Mouse (Mus musculus) liver, embryonic 16.5 days (tissue): ENCODE results near the gene Hes3. TPM values are rescaled to one million over a fixed set of nuclear protein-coding genes. Genes with fewer than 3 reads are reported as not detected.

ENCODE experiments used
- ATAC-seq: fragments of 200-750 bp; cut with Nextera tagmentation; 2 replicates; pipeline ENCODE4 v1.8.0; 2017; ENCODE audit warnings: low read depth, mild to moderate bottlenecking, moderate number of reproducible peaks, moderate library complexity
- H3K27ac ChIP-seq: fragments of 300-500 bp; sonication (generic); 2 replicates; pipeline ENCODE4 v1.5.1; 2014; ENCODE audit warnings: mild to moderate bottlenecking, low read length
- H3K27me3 ChIP-seq: fragments of 300-500 bp; sonication (generic); 2 replicates; pipeline ENCODE4 v1.6.1; 2014; ENCODE audit warnings: low read depth, low read length, mixed read lengths; ENCODE audit not compliant: control insufficient read depth, insufficient read depth
- H3K36me3 ChIP-seq: fragments of 300-500 bp; sonication (generic); 2 replicates; pipeline ENCODE4 v1.6.1; 2014; ENCODE audit warnings: mild to moderate bottlenecking; ENCODE audit not compliant: control insufficient read depth, insufficient read depth
- H3K4me1 ChIP-seq: fragments of 300-500 bp; sonication (generic); 2 replicates; pipeline ENCODE4 v1.6.1; 2014; ENCODE audit warnings: low read depth, low read length, mixed read lengths; ENCODE audit not compliant: control insufficient read depth
- H3K4me2 ChIP-seq: fragments of 300-500 bp; sonication (generic); 2 replicates; pipeline ENCODE4 v1.6.1; 2014; ENCODE audit warnings: low read depth, low read length, mixed read lengths
- H3K4me3 ChIP-seq: fragments of 300-500 bp; sonication (generic); 2 replicates; pipeline ENCODE4 v1.5.1; 2014; ENCODE audit warnings: low read depth, mild to moderate bottlenecking, low read length
- H3K9ac ChIP-seq: fragments of 300-500 bp; sonication (generic); 2 replicates; pipeline ENCODE4 v1.6.1; 2014; ENCODE audit warnings: low read depth, low read length
- H3K9me3 ChIP-seq: fragments of 300-500 bp; sonication (generic); replicated peaks from 2 replicates; pipeline ENCODE4 v1.6.1; 2016; ENCODE audit warnings: low read length; ENCODE audit not compliant: control insufficient read depth
- WGBS: fragments of 180-500 bp; shearing (Covaris S2); extraction: QIAGEN DNeasy Blood & Tissue Kit; methylation state at CpG from one replicate; pipeline ENCODE4 v1.1.7; 2014; ENCODE audit not compliant: insufficient replicate concordance; 5-methylcytosine and 5-hydroxymethylcytosine counted together
- polyA plus RNA-seq: library from polyadenylated mRNA; unstranded; fragments of >200 nt; fragmentation: Nextera tagmentation; extraction: Ambion mirVana; gene quantifications from 2 replicates; pipeline ENCODE4 v1.2.1, GENCODE M21; 2015

Hes3 gene
- polyA plus RNA-seq, 1 experiment from 2014 or later: not detected

DNA sequence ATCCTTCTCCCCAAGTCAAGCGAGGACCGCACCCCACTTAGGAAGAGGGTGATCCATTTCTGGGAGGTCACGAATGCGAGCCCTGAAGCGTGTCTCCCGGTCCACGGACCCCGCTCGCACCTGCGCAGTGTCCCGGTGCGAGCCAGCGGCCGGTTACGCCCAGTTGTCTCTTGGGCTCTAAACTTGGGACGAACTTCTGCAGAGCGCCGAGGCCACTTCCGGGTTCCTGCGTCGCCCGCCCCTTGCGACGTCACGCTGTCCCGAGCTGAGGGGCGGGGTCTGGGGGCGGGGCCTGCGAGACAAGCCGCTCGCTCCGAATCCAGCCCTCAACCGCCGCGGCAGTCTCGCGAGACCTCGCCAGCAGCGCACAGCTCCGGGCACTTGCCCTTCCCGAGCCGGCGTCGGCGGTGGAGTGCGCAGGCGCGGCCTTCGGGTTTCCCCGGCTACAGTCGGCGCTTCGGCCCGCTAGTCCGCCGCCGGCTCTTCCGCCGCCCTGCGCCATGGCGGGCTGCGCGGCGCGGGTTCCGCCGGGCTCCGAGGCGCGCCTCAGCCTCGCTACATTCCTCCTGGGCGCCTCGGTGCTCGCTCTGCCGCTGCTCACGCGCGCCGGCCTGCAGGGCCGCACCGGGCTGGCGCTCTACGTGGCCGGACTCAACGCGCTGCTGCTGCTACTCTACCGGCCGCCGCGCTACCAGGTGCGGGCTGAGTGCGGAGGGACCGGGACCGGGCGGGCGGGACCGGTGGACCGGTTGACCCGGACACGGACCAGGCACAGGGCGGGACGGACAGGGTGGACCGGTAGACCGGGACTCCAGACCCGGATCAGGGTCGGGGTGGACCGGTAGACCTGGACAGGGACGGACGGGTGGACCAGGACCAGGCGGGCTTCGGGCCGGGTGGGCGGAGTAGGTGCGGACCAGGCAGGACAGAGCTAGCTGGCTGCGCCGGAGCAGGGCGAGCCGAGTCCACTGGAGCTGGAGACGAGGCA lies 5.7 kb upstream of the Hes3 start, which contains the start of gene Icmt:
Icmt (plus strand) TSS at position 354 of the 988 bp plus-strand sequence.
- H3K27me3 ChIP-seq: peaks cover 19% of the 10 kb centered on the region
- H3K4me1 ChIP-seq: peaks cover 22% of the 10 kb centered on the region
- under 1% methylated on average over 119 of the region's 119 CpGs for WGBS
- peaks cover 3% of the 10 kb centered on the region; the same call in 1 of the 2 replicates for H3K36me3 ChIP-seq
- peak within 1 kb of the TSS; percentile 97 for H3K4me2 ChIP-seq
- H3K9me3 ChIP-seq: no peaks in the 10 kb centered on the region
- peak within 1 kb of the TSS; percentile 92 for H3K27ac ChIP-seq
- H3K4me3 ChIP-seq: peak within 1 kb of the TSS; percentile 82
- ATAC-seq: peak; percentile 94
- peak within 1 kb of the TSS; percentile 85 for H3K9ac ChIP-seq

GRCm38 (mm10) chr4:152296371-152296770 lies 4.9 kb upstream of the Hes3 start:
- Histone ChIP-seq H3K27ac (peak overlapping the region; percentile 92), H3K9ac (peak overlapping the region; percentile 80), H3K4me1 (peaks cover 22% of the 10 kb centered on the region), H3K9me3 (no peaks in the 10 kb centered on the region), H3K4me3 (peak overlapping the region; percentile 75), H3K4me2 (peak overlapping the region; percentile 70), H3K36me3 (peaks cover 3% of the 10 kb centered on the region; the same call in 1 of the 2 replicates), H3K27me3 (peaks cover 27% of the 10 kb centered on the region)
- ATAC-seq: no peak
- under 1% methylated on average over 8 of the region's 8 CpGs for WGBS

DNA sequence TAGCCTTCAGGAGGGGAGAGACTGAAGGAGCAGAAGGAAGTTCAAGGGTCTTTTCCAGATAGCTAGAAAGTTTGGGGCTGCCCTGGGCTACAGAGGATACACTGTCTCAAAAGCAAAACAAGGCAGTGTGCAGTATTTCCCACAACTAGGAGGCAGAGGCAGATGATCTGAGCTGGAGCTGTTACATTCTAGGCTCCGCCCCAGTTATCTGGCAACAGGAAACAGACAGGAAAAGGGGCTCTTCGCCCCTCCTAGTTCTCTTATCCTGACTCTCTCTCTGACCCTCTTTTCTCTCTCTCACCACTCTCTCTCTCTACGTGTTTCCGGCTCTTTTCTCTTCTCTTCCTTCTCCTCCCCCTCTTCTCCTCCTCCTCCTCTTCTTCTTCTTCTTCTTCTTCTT lies 4.5 kb upstream of the Hes3 start:
- peak overlapping the region; percentile 70 for H3K4me2 ChIP-seq
- WGBS: 10% methylated on average over 4 of the region's 4 CpGs
- H3K27ac ChIP-seq: peak overlapping the region; percentile 45
- peaks cover 22% of the 10 kb centered on the region for H3K4me1 ChIP-seq
- no peak for ATAC-seq
- H3K27me3 ChIP-seq: peaks cover 32% of the 10 kb centered on the region
- peaks cover 3% of the 10 kb centered on the region; the same call in 1 of the 2 replicates for H3K36me3 ChIP-seq
- no peaks in the 10 kb centered on the region for H3K9me3 ChIP-seq
- H3K4me3 ChIP-seq: peak overlapping the region; percentile 32
- peak overlapping the region; percentile 33 for H3K9ac ChIP-seq

DNA sequence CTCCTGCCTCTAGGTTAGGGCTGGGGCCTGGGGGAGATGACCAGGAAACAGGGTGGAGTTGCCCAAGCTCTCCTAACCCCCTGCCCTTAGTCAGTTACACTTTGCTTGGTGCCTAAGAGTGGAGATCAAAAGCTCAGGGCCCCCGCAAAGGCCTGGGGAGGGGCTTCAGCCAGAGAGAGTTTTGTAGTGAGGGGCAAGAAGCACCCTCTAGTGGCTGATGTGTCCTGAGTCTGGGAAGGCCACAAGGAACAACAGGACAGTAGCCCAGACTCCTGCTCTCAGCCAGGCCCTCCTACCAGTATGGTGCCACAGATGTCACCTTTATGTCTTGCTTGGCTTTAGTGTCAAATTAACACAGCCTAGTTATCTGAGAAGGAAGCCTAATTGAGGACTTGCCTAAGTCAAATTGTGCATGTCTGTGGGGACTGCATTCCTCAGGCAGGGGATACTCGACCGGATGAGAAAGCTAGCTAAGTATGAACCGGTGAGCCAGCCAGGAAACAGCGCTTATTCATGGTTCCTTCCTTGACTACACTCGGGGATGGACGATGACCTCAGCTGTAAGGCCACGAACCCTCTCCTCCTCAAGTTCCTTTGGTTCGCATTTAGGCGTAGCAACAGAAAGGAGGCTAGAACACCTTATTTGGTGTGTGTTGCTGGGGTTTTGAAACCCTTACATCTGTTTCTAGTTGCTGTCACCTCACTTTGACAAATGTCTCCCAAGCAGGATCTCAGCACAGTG lies 2.9 kb upstream of the Hes3 start:
- H3K36me3 ChIP-seq: no peaks in the 10 kb centered on the region
- peaks cover 46% of the 10 kb centered on the region for H3K27me3 ChIP-seq
- no peak overlapping the region for H3K27ac ChIP-seq
- H3K4me1 ChIP-seq: peaks cover 22% of the 10 kb centered on the region
- 30% methylated on average over 10 of the region's 10 CpGs for WGBS
- H3K4me3 ChIP-seq: no peak overlapping the region
- H3K4me2 ChIP-seq: no peak overlapping the region
- no peaks in the 10 kb centered on the region for H3K9me3 ChIP-seq
- H3K9ac ChIP-seq: no peak overlapping the region
- no peak for ATAC-seq

- Histone ChIP-seq H3K4me2 (no peak overlapping the region), H3K9me3 (no peaks in the 10 kb centered on the region), H3K36me3 (no peaks in the 10 kb centered on the region), H3K27ac (no peak overlapping the region), H3K4me3 (no peak overlapping the region), H3K9ac (no peak overlapping the region), H3K4me1 (peaks cover 7% of the 10 kb centered on the region), H3K27me3 (peaks cover 60% of the 10 kb centered on the region)
- no peak for ATAC-seq
- WGBS: 37% methylated on average over 12 of the region's 12 CpGs
Observed at GRCm38 (mm10) chr4:152292102-152292765, 772 bp upstream of the Hes3 start.

DNA sequence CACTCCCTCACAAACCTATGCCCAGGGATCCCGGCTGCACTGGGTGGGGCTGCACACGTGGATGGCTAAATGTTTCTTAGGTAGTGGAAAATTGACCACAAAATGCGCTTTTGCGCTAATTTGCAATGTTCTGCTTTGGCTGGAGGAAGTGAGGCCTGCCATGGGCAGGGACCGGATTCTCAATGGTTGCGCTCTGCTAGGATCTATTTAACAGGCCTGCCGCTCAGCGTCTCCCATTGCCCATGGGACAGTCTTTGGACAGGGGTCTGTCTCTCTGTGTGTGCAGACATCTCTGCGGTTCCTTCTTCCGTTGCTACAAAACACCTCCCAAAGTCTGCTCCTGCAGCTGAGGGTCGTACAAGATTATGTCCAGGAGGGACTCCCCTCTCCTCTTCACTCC lies 471 bp downstream of the Hes3 start:
- H3K4me2 ChIP-seq: no peak overlapping the region

DNA sequence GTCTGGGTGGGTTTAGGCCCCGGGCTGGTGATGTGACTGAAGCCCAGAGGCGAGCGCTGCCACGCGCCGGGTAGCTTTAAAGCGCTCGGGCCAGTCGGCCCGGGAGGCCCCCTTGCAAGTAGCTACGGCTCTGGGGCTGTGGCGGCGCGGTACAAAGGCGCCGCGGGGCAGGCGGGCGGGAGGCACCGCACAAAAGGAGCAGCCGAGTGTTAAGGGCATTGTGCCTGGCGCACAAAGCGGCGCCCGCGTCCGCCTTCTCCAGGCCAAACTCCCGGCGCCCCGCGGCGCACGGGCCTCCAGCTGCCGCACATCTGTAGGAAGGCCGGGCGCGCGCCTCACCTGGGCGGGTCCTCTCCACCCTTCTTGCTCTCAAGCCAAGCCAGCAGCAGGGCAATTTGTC lies 1.1 kb downstream of the Hes3 start:
- no peaks in the 10 kb centered on the region for H3K9me3 ChIP-seq
- no peak overlapping the region for H3K4me3 ChIP-seq
- no peak overlapping the region for H3K9ac ChIP-seq
- H3K27me3 ChIP-seq: peaks cover 77% of the 10 kb centered on the region
- no peak overlapping the region for H3K27ac ChIP-seq
- peaks cover 6% of the 10 kb centered on the region; the same call in 1 of the 2 replicates for H3K4me1 ChIP-seq
- no peaks in the 10 kb centered on the region for H3K36me3 ChIP-seq
- no peak for ATAC-seq
- H3K4me2 ChIP-seq: no peak overlapping the region
- 3% methylated on average over 39 of the region's 39 CpGs for WGBS

More for the DNA sequence above, 471 bp downstream of the Hes3 start:
- ATAC-seq: no peak
- Histone ChIP-seq H3K9me3 (no peaks in the 10 kb centered on the region), H3K4me1 (peaks cover 11% of the 10 kb centered on the region), H3K27me3 (peaks cover 72% of the 10 kb centered on the region), H3K27ac (no peak overlapping the region), H3K36me3 (no peaks in the 10 kb centered on the region), H3K9ac (no peak overlapping the region), H3K4me3 (no peak overlapping the region)
- 23% methylated on average over 11 of the region's 11 CpGs for WGBS

GRCm38 (mm10) chr4:152288398-152288945 lies 3.0 kb downstream of the Hes3 start:
- no peak overlapping the region for H3K27ac ChIP-seq
- no peak overlapping the region for H3K4me2 ChIP-seq
- no peak overlapping the region for H3K4me3 ChIP-seq
- no peaks in the 10 kb centered on the region for H3K9me3 ChIP-seq
- H3K4me1 ChIP-seq: peaks cover 5% of the 10 kb centered on the region; the same call in 1 of the 2 replicates
- H3K9ac ChIP-seq: no peak overlapping the region
- no peak for ATAC-seq
- peaks cover 90% of the 10 kb centered on the region for H3K27me3 ChIP-seq
- 49% methylated on average over 18 of the region's 18 CpGs for WGBS
- no peaks in the 10 kb centered on the region for H3K36me3 ChIP-seq
